Mouse (Mus musculus): ENCODE measurements at regions not wholly inside any gene's neighbourhood (a gene's known extent, or its start where the extent isn't known, plus 50 kb on each side); places are given as distances from the start of the nearest gene placed in this dataset.

DNA sequence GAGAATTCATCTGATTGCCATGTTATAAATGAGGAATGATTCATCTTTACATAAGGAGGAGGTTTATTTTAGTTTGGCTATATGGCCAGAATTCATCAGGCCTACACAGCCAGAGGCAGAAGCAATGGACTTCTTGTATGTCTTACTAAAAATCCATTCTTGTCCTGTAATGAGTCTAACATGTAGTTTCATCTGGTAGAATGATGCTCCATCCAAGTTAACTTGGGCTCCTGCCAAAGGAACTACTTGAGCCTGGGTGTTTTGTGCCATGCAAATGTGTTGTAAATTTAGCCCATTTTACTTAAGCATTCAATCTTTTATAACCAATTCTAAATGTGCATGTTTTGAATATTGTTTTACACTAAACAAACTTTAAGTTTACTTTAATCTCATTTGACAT, 462.9 kb upstream of the Pom121l12 start:
- DNase-seq (ENCODE audit: low spot score) = no peak

DNA sequence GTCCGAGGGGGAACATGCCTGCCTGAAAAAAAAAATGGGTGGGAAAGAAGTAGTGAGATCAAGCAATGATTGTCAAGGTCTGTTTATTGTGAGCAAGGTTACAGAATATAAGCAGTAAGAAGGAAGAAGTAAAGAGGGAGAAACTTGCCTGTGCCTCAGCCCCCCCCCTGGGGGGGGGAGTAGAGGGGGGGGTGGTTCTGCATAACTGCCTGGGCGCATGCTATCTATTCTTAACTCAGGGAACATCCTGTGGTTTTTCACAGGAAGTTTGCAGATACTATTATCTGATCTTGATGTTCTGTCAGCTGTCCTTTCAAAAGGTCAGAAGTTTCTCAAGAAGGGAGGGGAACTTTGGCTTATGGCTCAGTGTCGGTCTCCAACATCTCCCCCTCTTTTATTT, 456.7 kb upstream of the Pom121l12 start:
- DNase-seq (ENCODE audit: low spot score) = peak; percentile 54

DNA sequence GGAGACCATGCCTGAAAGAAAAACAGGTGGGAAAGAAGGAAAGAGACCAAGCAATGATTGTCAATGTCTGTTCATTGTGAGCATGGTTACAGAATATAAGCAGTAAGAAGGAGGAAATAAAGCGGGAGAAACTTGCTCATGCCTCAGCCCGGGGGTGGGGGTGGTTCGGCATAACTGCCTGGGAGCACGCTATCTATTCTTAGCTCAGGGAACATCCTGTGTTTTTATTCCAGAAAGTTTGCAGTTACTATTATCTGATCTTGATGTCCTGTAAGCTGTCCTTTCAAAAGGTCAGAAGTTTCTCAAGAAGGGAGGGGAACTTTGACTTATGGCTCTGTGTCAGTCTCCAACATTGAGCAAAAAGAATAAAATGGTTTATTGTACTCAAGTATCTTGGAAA, 451.4 kb upstream of the Pom121l12 start:
- DNase-seq (ENCODE audit: low spot score) = no peak

DNA sequence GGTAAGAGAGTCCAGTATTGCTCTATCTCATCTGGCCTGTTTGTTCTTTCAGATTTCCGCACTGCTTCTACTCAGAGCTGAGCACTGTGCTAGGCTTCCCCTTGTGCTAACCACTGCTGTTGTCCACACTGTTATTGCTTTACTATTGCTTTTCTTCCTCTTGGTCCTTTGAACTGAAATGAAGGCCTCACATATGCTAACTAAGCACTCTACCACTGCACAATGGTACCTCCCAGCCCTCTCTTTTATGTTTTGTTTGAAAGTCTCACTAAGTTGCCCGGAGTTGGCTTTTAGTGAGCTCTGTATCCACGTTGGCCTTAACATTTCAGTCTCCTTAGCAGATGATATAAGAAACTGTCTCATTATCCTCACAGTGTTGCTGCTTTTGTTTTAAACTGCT, 439.7 kb upstream of the Pom121l12 start:
- DNase-seq (ENCODE audit: low spot score) = no peak

DNA sequence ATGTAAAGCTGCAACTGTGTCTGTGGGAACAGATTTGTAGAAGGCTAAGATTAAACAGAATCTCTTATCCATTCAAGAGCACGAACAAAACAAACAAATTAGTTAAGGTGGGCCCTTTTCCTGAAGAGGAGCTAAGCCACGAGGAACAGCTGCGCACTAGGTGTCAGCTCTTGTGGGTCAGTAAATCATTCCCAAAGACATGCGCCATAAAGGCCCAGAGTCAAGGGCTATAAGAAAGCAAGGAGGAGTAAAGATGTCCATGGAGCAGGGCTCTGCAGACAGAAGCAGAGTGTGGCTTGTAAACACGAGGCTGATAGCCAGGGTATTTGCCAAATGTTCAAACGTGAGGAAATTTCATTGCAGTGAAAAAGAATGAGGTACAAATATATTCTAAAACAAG, 429.6 kb upstream of the Pom121l12 start:
- no peak for DNase-seq (ENCODE audit: low spot score)

DNA sequence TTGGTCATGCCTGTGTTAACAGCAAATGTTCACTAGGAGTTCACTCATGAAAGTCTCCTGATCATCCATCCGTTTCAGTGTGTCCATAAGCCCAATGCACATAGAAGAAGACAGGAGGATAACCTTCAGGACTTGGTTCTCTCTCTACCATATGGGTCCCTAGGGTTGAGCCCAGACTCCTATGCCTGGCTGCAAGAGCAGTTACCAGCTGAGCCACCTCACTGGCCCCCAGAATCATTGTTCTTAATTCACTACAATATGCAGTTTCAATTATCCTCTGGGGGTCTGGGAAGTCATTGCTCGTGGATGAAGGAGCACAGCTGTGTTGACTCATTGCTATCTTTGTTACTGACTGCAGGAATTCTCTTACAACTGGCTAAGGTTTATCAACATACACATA, 424.5 kb upstream of the Pom121l12 start:
- DNase-seq (ENCODE audit: low spot score) = no peak

DNA sequence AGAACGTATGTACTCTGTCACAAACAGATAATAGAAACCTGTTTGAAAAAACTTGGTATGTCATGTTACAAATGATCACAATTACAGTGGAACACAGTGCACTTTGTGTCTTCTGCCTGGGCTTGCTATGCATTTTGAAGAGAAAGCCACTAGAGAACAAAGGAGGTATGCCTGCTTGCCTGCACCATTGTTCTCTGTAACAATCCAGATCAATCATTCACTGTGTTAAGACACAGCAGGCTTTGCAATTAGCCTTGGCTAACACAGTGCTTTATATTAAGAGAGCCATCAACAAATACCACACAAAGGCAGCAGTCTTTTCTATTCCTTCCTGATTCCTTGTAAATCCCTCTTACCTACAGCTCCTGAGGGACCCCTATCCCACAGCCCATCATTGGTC, 417.1 kb upstream of the Pom121l12 start:
- DNase-seq (ENCODE audit: low spot score) = no peak

DNA sequence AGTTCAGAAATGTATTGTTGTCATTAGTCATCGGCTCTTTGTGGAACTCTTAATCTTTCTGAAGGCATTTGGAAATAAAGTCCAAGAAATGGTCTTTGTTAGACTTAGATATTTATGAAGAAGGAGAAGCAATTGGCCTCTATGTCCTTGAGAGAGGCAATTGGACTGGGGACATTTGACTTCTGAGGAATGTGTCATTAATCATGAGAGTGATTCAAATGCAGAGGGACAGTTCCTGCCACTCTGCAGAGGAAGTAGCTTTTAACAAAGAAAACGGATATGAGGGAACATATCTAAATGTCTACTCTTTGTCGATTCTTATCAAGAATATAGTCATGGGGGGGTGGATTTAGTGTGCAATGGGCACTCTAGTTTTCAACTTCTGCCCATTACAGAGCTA, 416.6 kb upstream of the Pom121l12 start:
- no peak for DNase-seq (ENCODE audit: low spot score)

DNA sequence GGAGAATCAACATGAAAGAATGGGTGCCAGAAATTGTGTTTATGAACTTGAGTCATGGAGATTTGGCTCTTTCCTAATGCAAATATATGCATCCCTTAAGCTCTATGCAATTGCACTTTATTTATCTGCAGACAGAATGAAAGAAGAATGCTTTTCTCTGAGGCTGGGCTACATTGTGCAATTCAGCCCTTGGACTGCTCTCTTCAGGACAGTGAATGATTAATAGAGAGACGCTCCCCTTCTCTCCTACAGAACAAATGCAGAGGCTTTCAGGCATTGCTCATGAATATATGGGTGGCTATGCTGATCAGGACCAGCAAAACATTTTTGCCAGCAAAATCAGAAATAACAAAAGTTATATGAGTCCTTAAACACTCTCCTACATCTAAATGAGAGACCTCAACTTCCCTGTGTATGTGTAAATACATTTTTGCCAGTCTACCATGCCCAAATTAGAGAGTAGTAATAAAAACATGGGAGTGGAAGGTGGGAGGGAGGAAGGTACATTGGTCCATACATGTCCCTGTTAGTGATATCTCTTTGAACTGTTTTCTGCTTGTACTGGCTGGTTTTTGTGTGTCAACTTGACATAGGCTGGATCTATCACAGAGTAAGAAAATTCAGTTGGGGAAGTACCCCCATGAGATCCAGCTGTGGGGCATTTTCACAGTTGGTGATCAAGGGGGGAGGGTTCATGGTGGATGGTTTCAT, 415.7 kb upstream of the Pom121l12 start:
- no peak for DNase-seq (ENCODE audit: low spot score)

DNA sequence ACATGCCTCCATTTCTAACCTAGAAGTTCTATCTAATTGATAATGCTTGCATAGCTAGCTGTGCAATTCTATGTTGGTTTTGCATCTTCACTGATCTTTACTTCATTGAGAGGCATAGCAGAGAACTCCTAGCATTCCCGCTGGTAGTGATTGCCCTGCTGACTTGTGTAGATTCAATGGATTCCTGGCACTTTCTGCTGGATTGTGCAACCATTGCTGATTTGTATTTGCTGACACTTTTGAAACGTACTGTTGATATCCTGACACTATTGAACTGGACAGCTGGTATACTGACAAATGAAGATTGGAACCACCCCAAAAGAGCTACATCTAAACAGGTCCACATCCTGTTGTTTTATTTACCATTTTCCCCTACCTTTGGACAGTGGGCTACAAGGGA, 404.0 kb upstream of the Pom121l12 start:
- no peak for DNase-seq (ENCODE audit: low spot score)

All from thymus, postnatal 0 days (tissue).